Mouse (Mus musculus) liver, embryonic 15.5 days (tissue): Measurements from ENCODE around the gene Rsad1. TPM values are rescaled to one million over a fixed set of nuclear protein-coding genes. Genes with fewer than 3 reads are reported as not detected.
A peak's percentile ranks its signal among the peaks of the same experiment; 100 is the strongest.

ENCODE experiments used
- ATAC-seq: fragments of 200-750 bp; cut with Nextera tagmentation; 2 replicates; pipeline ENCODE4 v1.8.0; 2017; ENCODE audit warnings: moderate number of reproducible peaks, mild to moderate bottlenecking, moderate library complexity; ENCODE audit not compliant: insufficient read depth
- H3K27ac ChIP-seq: fragments of 300-500 bp; sonication (generic); replicated peaks from 2 replicates; pipeline ENCODE4 v1.5.1; 2015; ENCODE audit warnings: mild to moderate bottlenecking, inconsistent platforms
- H3K27me3 ChIP-seq: fragments of 300-500 bp; sonication (generic); 2 replicates; pipeline ENCODE4 v1.6.1; 2015; ENCODE audit warnings: mild to moderate bottlenecking, inconsistent platforms
- H3K36me3 ChIP-seq: fragments of 300-500 bp; sonication (generic); replicated peaks from 2 replicates; pipeline ENCODE4 v1.6.1; 2015; ENCODE audit warnings: moderate library complexity, mild to moderate bottlenecking, inconsistent platforms
- H3K4me1 ChIP-seq: fragments of 300-500 bp; sonication (generic); replicated peaks from 2 replicates; pipeline ENCODE4 v1.6.1; 2015; ENCODE audit warnings: inconsistent platforms
- H3K4me2 ChIP-seq: fragments of 300-500 bp; sonication (generic); 2 replicates; pipeline ENCODE4 v1.6.1; 2015; ENCODE audit warnings: moderate library complexity, mild to moderate bottlenecking, inconsistent platforms
- H3K4me3 ChIP-seq: fragments of 300-500 bp; sonication (generic); replicated peaks from 2 replicates; pipeline ENCODE4 v1.5.1; 2015; ENCODE audit warnings: mild to moderate bottlenecking, inconsistent platforms
- H3K9ac ChIP-seq: fragments of 300-500 bp; sonication (generic); 2 replicates; pipeline ENCODE4 v1.6.1; 2015; ENCODE audit warnings: moderate library complexity, mild to moderate bottlenecking, inconsistent platforms
- H3K9me3 ChIP-seq: fragments of 300-500 bp; sonication (generic); replicated peaks from 2 replicates; pipeline ENCODE4 v1.6.1; 2016; ENCODE audit warnings: inconsistent platforms
- WGBS: fragments of 180-500 bp; shearing (Covaris S2); methylation state at CpG from one replicate; pipeline ENCODE4 v1.1.7; 2015; ENCODE audit warnings: mixed read lengths; ENCODE audit not compliant: insufficient replicate concordance; 5-methylcytosine and 5-hydroxymethylcytosine counted together
- polyA plus RNA-seq: library from polyadenylated mRNA; unstranded; fragments of >200 nt; fragmentation: Nextera tagmentation; extraction: Ambion mirVana; gene quantifications from 2 replicates; pipeline ENCODE4 v1.2.1, GENCODE M21; 2015

The Rsad1 gene
- polyA plus RNA-seq, 1 experiment from 2014 or later, result 1.1 TPM

DNA sequence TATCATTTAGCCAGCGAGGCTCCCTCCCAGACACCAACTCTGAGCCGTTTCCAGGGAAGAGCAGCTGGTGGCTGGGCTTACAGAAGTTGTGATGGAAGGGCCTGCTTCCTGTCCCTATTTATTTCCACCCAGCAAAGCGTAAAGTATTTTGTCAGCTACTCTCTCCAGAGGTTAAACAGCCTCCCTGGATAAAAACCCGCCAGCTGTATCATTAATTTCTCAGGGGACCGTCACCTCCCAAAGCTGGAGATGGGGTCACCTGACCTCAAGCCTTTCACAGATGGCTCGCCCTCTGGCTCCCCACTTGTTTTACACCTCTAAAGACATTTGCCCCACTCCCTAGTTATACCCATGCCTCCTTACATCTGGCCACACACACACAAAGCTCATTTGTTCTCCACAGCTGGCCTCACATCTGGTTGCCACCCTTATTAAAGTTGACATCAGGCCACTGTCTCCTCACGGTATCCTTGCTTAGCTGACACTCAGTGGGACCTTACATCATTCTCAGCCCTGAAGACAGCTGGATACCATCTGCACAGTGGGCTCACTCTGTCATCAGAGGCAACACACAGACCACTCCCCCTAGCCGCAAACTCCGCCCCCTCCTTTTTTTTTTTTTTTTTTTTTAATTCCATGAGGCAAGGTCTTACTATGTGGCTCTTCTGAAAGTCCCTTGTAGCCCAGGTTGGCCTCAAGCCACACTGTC lies 22.7 kb downstream of the Rsad1 start:
- 54% methylated on average over 9 of the region's 9 CpGs for WGBS
- Histone ChIP-seq H3K27me3 (peaks cover 14% of the 10 kb centered on the region; the same call in 1 of the 2 replicates), H3K36me3 (no peaks in the 10 kb centered on the region), H3K9me3 (no peaks in the 10 kb centered on the region), H3K27ac (no peak overlapping the region), H3K4me3 (no peak overlapping the region), H3K4me2 (no peak overlapping the region), H3K9ac (no peak overlapping the region), H3K4me1 (peaks cover 4% of the 10 kb centered on the region)
- ATAC-seq, result no peak

DNA sequence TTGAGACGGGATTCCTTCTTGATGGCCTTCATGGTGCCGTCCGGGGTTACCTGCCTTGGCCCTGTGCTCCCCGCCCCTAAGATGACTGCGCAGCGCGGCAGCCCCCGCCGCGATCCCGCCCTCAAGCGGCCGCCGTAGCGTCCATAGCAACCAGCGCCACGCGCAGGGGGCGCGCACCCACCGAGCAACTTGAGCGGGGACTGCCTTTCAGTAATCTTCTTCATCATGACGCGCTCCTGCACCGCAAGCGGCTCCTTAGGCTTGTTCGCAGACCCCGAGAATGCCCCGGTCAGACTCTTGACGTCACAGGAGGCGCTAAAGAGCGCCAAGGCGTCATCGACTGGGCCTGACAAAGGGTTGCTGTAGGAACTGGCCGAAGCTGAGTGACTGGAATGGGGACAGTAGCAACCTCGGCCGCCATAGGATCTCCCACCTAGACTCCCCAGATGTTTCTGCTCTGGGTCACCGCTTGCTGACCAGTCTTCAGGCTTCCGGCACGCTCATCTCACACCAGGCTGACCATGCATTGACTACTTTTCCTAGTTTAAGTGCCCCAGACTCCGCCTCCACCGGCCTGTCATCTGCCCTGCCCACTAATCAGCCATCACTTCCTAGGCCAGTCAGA lies 27.7 kb downstream of the Rsad1 start, which contains the start of gene Mycbpap:
Gene Mycbpap (minus strand): TSS at position 524 of the 625 bp plus-strand sequence.
- peak within 1 kb of the TSS; percentile 74 for H3K4me2 ChIP-seq
- no peaks in the 10 kb centered on the region for H3K9me3 ChIP-seq
- H3K9ac ChIP-seq, result peak within 1 kb of the TSS; percentile 15; the same call in 1 of the 2 replicates
- H3K36me3 ChIP-seq, result no peaks in the 10 kb centered on the region
- H3K4me3 ChIP-seq, result peak within 1 kb of the TSS; percentile 55
- H3K27me3 ChIP-seq, result peaks cover 32% of the 10 kb centered on the region
- no peak; the same call in 1 of the 2 replicates for ATAC-seq
- H3K4me1 ChIP-seq, result peaks cover 9% of the 10 kb centered on the region
- H3K27ac ChIP-seq, result no peak within 1 kb of the TSS
- 2% methylated on average over 42 of the region's 42 CpGs for WGBS

DNA sequence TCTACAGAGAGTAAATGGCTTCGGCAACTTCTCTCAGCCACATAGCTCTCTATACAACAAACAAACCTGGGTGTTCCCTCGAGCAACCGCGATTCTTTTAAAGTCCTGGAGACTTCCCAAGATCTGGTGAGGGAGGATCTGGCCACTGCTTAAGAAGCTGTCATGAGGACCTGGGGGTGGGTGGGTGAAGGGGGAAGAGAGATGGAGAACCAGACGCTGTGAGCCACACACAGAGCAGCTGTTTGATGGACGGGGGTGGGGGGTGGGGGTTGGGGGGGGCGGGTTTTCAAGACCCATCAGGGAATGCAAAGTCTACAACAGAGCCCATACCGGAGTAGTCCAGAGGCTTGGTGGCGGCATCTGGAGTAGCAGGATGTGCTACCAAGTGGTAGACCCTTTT lies 35.6 kb downstream of the Rsad1 start:
- 44% methylated on average over 9 of the region's 9 CpGs for WGBS
- no peak overlapping the region for H3K4me2 ChIP-seq
- H3K4me3 ChIP-seq, result no peak overlapping the region
- H3K9ac ChIP-seq, result no peak overlapping the region
- no peaks in the 10 kb centered on the region for H3K36me3 ChIP-seq
- H3K9me3 ChIP-seq, result no peaks in the 10 kb centered on the region; the same call in 1 of the 2 replicates
- H3K27ac ChIP-seq, result no peak overlapping the region
- ATAC-seq, result no peak
- peaks cover 11% of the 10 kb centered on the region; the same call in 1 of the 2 replicates for H3K27me3 ChIP-seq
- H3K4me1 ChIP-seq, result no peaks in the 10 kb centered on the region

DNA sequence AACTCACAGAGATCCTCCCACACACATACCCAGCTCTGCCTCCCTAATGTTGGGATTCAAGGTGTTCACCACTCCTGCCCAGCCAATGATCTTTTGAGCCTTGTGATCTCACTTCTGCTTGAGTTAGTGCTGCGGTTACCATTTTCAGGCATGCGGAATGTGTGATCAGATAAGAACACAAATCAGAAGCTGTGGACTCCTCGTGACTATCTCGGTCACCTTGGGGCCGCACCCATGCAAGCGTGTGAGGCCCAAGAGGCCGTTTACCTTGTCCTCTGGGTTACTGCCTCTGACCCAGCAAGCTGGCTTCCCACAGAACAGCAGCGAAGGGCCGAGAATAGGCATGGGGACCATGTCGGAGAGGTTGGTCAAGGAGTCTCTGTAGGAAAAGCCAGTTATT lies 40.1 kb downstream of the Rsad1 start:
- H3K4me3 ChIP-seq, result no peak overlapping the region
- no peak overlapping the region for H3K4me2 ChIP-seq
- no peaks in the 10 kb centered on the region; the same call in 1 of the 2 replicates for H3K9me3 ChIP-seq
- WGBS, result 54% methylated on average over 10 of the region's 10 CpGs
- no peaks in the 10 kb centered on the region for H3K36me3 ChIP-seq
- no peaks in the 10 kb centered on the region for H3K4me1 ChIP-seq
- H3K9ac ChIP-seq, result no peak overlapping the region
- ATAC-seq, result no peak
- H3K27me3 ChIP-seq, result peaks cover 33% of the 10 kb centered on the region
- no peak overlapping the region for H3K27ac ChIP-seq

DNA sequence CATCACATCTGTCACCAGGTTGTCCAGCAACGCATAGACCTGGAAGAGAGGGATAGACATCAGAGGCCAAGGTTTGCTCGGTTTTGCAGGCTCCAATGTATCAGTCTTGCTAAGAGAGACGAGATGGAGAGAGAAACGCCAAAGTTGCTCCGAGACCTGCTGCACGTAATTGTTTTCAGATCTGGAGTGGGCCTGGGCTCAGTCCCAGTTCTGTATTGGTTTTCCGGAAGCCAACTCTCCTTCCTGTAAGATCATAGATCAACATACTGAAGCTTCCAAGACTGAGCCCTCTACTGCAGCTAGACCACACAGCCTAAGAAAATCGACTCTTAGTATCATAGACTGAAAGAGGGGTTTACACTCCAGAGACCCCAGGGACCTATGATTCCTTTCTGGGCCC lies 47.6 kb downstream of the Rsad1 start:
- no peaks in the 10 kb centered on the region for H3K4me1 ChIP-seq
- no peak overlapping the region for H3K9ac ChIP-seq
- H3K4me3 ChIP-seq, result no peak overlapping the region
- H3K4me2 ChIP-seq, result no peak overlapping the region
- H3K27ac ChIP-seq, result no peak overlapping the region
- WGBS, result 70% methylated on average over 8 of the region's 8 CpGs
- H3K27me3 ChIP-seq, result peaks cover 82% of the 10 kb centered on the region
- no peaks in the 10 kb centered on the region for H3K9me3 ChIP-seq
- H3K36me3 ChIP-seq, result no peaks in the 10 kb centered on the region
- no peak for ATAC-seq

DNA sequence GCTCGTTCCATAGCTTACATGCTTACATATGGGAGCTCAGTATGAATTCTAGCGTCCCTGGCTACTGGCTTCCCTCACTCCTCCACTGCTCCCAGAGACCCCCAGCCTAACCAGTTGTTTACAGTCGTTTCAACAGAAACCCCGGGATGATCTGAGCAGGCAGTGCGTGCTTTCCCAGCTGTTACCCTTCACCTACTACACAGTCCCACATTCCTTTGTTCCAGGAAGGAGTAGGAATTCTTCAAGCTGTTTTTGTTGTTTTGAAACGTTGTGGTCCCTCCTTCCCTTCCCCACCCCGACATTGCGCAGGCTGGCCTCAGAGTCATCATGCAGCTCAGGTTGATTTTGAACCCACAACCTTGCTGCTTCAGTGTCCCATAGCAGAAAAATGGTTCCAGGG lies 48.7 kb downstream of the Rsad1 start:
- H3K27me3 ChIP-seq, result peaks cover 77% of the 10 kb centered on the region
- no peaks in the 10 kb centered on the region for H3K36me3 ChIP-seq
- no peak overlapping the region for H3K9ac ChIP-seq
- no peak overlapping the region for H3K4me2 ChIP-seq
- no peak overlapping the region for H3K4me3 ChIP-seq
- no peaks in the 10 kb centered on the region for H3K4me1 ChIP-seq
- no peak for ATAC-seq
- 24% methylated on average over 8 of the region's 8 CpGs for WGBS
- no peak overlapping the region for H3K27ac ChIP-seq
- H3K9me3 ChIP-seq, result no peaks in the 10 kb centered on the region

DNA sequence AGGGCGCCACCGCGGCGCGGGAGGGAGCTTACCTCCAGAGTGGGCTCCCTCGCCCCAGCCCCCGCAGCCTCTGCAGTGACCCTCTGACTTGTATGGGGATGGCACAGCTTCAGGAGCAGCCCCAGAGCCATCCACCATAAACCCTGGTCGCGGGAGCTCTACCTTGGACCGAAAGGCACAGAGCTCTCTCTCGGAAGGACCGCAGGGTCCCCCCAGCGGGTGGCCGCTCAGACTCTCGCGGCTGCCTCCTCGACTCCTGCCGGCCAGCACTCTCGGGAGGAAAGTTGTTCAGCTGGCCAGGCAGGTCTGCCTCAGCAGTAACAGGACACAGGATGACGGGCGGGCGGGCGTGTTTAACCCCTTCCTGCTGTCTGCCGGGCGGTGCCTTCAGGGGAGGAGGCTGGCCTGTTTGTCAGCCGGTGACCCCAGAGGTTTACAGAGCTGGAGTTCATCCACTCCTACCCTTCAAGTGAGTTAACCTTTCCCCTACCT lies 49.3 kb downstream of the Rsad1 start, which contains the start of gene Epn3:
Gene Epn3 (minus strand): TSS at position 314 of the 492 bp plus-strand sequence.
- Histone ChIP-seq H3K4me1 (no peaks in the 10 kb centered on the region), H3K9me3 (no peaks in the 10 kb centered on the region), H3K27ac (no peak within 1 kb of the TSS), H3K27me3 (peaks cover 75% of the 10 kb centered on the region), H3K9ac (no peak within 1 kb of the TSS), H3K4me2 (peak within 1 kb of the TSS; percentile 44), H3K4me3 (no peak within 1 kb of the TSS; the same call in 1 of the 2 replicates), H3K36me3 (no peaks in the 10 kb centered on the region)
- no peak for ATAC-seq
- 2% methylated on average over 26 of the region's 26 CpGs for WGBS

DNA sequence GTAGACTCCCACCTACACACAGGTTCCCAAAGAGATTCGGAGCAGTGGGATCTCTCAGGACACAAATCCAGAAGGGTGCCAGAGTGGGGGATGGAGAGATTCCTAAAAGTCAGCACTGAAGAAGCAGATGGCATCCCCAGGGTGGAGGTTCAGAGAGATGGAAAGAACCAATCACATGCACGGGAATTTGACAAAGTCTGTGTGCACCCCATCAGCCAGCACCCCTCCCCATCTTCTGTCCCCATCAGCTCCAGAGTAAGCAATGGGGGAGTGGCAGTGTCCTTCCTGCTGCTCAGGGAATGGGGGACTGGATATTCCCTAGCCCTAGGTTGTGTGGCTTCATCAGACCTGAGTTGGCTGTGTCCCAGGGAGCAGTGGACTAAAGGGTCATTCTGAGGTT lies 50.0 kb downstream of the Rsad1 start:
- Histone ChIP-seq H3K9ac (no peak overlapping the region), H3K36me3 (no peaks in the 10 kb centered on the region), H3K4me3 (no peak overlapping the region), H3K27ac (no peak overlapping the region), H3K4me1 (no peaks in the 10 kb centered on the region), H3K9me3 (no peaks in the 10 kb centered on the region), H3K27me3 (peaks cover 74% of the 10 kb centered on the region), H3K4me2 (no peak overlapping the region)
- no peak for ATAC-seq
- 19% methylated on average over 2 of the region's 2 CpGs for WGBS

DNA sequence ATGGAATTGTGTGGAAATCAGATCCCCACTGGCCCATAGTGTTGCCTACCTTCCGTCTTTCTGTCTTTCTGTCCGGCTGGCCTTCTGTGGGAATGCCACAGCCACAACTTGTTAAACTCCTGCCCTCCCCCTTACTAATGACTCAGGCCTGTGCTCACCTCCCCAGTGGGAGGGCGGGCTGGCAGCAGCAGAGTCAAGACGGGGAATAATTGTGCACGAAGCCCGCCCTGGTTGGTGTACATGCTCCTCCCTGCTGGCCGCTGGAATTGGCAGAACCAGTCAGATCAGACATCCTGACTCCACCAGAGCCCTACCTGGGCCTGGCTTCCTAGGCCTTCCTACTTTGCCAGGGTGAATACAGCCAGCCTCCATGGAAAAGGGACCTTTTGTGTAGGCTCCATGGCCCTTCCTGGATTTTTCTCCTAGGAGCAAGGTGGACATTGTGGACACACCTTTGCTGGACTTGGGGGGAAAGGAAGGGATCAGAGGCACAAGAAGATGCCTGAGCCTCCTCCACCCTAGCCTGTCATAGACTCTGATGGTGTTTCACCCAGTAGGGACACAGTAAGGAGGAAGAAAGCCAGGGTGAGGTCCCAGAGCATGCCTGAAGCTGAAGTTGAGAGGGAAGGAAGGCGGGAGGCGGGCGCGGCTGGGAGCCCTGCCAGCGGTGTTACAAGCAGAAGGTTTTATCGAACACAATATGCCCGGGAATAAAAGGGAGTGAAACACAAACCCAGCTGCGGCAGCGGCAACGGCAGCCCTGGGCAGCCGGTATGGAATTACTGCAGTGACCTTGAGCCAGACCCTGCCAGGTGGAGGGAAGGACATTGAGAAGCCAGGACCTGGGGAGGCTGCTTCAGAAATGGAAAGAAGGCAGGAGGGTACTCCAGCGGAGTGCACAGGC lies 50.7 kb downstream of the Rsad1 start:
- H3K4me2 ChIP-seq, result no peak overlapping the region
- H3K27me3 ChIP-seq, result peaks cover 72% of the 10 kb centered on the region
- H3K36me3 ChIP-seq, result no peaks in the 10 kb centered on the region
- H3K4me1 ChIP-seq, result no peaks in the 10 kb centered on the region
- WGBS, result 25% methylated on average over 19 of the region's 19 CpGs
- H3K9me3 ChIP-seq, result no peaks in the 10 kb centered on the region
- H3K4me3 ChIP-seq, result no peak overlapping the region
- ATAC-seq, result no peak
- no peak overlapping the region for H3K27ac ChIP-seq
- no peak overlapping the region for H3K9ac ChIP-seq

DNA sequence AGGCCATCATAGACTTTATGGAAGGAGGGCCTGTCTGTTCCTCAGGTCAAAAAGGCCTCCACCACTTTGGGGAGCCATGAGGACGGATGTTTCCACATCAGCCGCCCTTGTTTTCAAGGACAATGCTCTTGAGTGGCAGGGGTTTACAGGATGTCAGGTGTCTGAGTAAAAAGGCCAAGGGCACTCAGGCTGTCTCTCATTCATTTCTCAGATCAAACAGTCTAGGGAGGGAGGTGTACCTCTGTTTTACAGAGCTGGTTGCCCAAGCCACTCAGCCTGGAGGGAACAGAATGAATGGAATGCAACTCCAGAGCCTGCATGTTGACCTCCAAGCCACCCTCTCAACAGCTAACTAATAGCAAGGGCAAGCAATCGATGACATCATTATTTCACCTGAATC lies 53.6 kb downstream of the Rsad1 start:
- Histone ChIP-seq H3K4me2 (no peak overlapping the region), H3K9ac (no peak overlapping the region), H3K4me3 (no peak overlapping the region), H3K9me3 (no peaks in the 10 kb centered on the region), H3K27ac (no peak overlapping the region), H3K27me3 (peaks cover 75% of the 10 kb centered on the region), H3K4me1 (peaks cover 4% of the 10 kb centered on the region; the same call in 1 of the 2 replicates), H3K36me3 (no peaks in the 10 kb centered on the region)
- WGBS, result 54% methylated on average over 3 of the region's 3 CpGs
- ATAC-seq, result no peak

DNA sequence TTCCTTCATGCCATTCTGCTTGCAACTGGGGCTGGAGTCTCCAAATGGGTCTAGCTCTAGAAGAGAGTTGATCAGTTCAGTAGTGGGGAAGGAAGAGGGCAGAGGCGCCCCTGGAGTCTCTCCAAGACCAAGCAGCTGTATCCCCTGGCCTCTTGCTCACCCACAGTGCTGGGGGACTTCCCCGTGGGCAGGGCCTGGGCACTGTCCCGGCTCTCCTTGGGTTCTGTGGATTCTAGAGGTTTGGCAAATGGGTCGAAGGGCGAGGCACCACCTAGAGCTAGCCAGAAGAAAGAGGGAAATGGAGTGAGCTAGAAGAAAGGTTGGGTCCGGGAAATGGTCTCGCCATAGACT lies 57.3 kb downstream of the Rsad1 start:
- Histone ChIP-seq H3K4me1 (peaks cover 4% of the 10 kb centered on the region; the same call in 1 of the 2 replicates), H3K9me3 (no peaks in the 10 kb centered on the region), H3K4me2 (peak overlapping the region; percentile 62; the same call in 1 of the 2 replicates), H3K36me3 (no peaks in the 10 kb centered on the region), H3K27ac (no peak overlapping the region), H3K27me3 (peaks cover 74% of the 10 kb centered on the region), H3K4me3 (no peak overlapping the region; the same call in 1 of the 2 replicates), H3K9ac (no peak overlapping the region)
- WGBS, result 37% methylated on average over 7 of the region's 7 CpGs
- ATAC-seq, result no peak
